Mouse (Mus musculus) G1E (cell line): Measurements from ENCODE around the gene Cpe.
"Not testable (repeated sequence)": the region's sequence is repeated elsewhere in the genome, so short reads cannot be mapped to it uniquely, and the experiment has no call there.

Experiments used
- CTCF ChIP-seq: IDR thresholded peaks from 2 replicates; pipeline ENCODE4 v1.5.1; 2012; ENCODE audit warnings: low read depth, low read length, inconsistent platforms, mixed read lengths
- GATA1 ChIP-seq: IDR thresholded peaks from 2 replicates; pipeline ENCODE4 v1.6.1; 2012; ENCODE audit warnings: borderline replicate concordance, low read length, inconsistent platforms, mixed read lengths
- GATA2 ChIP-seq: IDR thresholded peaks from 2 replicates; pipeline ENCODE4 v1.6.1; 2012; ENCODE audit warnings: low read depth, low read length, inconsistent platforms, borderline replicate concordance

GRCm38 (mm10) chr8:64666305-64666704, 26.5 kb downstream of the Cpe start:
- TF ChIP-seq GATA1, CTCF, GATA2: not testable (repeated sequence)
